Mouse (Mus musculus) brain, embryonic 14.5 days (tissue): ENCODE measurements at regions not wholly inside any gene's neighbourhood (a gene's known extent, or its start where the extent isn't known, plus 50 kb on each side); places are given as distances from the start of the nearest gene placed in this dataset.

ENCODE experiments used
- CTCF ChIP-seq: fragments of 200-500 bp; IDR thresholded peaks from 2 replicates; pipeline ENCODE4 v1.5.1; 2012; ENCODE audit warnings: inconsistent platforms, mild to moderate bottlenecking, moderate library complexity, borderline replicate concordance; ENCODE audit not compliant: insufficient read depth, insufficient read length; ENCODE audit errors: extremely low read depth
- POLR2A ChIP-seq: fragments of 200-500 bp; IDR thresholded peaks from 2 replicates; pipeline ENCODE4 v1.6.1; 2012; ENCODE audit warnings: mild to moderate bottlenecking, inconsistent platforms, borderline replicate concordance; ENCODE audit not compliant: poor library complexity, insufficient read depth, insufficient read length, severe bottlenecking; ENCODE audit errors: extremely low read depth

- TF ChIP-seq CTCF (no peak), POLR2A (no peak)
Measured at GRCm38 (mm10) chr17:14138941-14139340, 65.2 kb downstream of the Dact2 start.
